Mouse (Mus musculus) adipocyte (in vitro differentiated cells): Measurements from ENCODE around the gene Slc44a4.
"Not testable (repeated sequence)": the region's sequence is repeated elsewhere in the genome, so short reads cannot be mapped to it uniquely, and the experiment has no call there.

ENCODE experiments used
- DNase-seq: peaks from one replicate; pipeline ENCODE4 v3.0.0-alpha.2; 2016; ENCODE audit warnings: low spot score

The Slc44a4 gene

DNA sequence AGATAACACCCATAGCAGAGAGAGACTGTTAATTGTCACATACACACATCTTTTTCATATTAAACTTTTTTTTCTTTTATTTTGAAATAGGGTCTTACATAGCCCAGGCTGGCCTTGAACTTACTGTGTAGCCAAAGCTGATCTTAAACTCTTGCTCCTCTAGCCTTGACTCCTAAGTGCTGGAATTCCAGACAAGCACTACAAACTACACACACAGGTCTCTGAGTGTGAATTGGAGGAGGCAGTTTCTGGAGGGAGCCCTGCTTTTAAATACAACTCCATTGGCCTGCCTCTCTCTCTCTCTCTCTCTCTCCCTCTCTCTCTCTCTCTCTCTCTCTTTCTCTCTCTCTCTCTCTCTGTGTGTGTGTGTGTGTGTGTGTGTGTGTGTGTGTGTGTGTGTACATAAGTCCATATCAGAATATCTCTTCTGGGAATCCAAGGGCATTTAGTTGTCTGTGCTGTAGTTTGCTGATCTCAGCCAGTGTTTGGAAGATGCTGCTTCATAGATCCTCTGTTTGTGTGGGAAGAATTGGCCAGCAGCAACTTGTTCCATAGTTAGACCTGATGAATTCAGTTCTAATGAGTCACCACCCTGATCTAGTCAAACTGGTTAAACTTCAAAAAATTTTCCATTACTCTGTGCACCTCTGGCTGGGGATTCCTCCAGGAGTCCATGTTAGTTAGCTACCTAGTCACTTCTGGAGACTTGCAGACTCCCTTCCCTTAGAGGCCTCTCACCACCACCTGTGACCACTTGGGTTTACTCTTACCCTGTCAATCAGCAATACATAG is 46.6 kb downstream of the Slc44a4 start:
- DNase-seq = no peak

DNA sequence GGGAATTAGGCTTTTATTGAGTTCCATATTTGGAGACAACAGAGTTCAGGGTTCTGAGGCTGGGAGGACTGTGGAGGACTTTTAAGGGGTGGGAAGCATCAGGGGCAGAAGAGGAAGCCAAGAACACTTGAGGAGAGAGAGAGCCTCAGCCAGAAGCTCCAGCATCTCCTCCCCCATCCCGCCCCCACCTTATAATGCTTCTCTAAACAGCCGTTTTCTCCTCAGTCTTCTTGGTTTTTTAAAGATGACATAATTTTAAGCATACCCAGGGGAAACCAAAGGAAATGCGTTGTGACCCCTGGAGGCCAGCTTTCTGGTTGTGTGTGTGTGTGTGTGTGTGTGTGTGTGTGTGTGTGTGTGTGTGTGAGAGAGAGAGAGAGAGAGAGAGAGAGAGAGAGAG is 47.9 kb downstream of the Slc44a4 start:
- DNase-seq = no peak

DNA sequence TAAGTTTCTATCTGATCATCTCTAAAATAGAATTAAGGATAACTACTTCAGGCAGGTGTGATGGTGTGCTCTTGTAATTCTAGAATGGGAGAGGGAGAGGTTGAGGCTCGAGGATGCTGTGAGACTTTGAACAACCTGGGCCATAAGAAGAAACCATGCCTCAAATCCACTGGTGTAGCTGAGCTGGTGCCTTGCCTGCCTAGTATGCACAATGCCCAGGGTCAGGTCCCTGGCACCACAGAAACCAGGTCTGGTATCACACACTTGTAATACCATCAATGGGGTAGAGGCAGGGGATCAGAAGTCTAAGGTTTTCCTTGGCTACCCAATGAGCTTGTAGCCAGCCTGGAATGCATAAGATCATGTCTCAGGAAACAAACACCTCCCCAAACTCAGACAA is 48.6 kb downstream of the Slc44a4 start:
- no peak for DNase-seq

DNA sequence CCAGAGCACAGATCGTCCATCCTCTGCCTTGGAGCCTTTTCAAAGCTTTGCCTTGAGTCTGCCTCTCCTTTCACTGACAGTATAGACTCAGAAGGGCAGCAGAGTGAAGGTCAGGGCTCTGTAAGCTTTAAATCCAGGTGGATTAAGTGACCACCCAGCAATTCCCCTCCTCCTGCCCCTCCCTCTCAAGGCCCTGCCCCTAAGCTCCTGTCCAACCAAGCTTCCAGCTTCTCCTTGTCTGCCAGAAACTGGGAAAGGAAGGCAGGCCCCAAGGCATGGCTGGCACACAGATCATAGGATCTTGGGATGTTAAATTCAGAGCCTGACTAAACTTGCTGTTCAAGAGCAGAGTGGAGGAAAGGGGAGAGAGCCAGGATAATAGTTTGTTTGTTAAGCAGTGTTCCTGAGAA is 50.4 kb downstream of the Slc44a4 start:
- peak; percentile 99 for DNase-seq

DNA sequence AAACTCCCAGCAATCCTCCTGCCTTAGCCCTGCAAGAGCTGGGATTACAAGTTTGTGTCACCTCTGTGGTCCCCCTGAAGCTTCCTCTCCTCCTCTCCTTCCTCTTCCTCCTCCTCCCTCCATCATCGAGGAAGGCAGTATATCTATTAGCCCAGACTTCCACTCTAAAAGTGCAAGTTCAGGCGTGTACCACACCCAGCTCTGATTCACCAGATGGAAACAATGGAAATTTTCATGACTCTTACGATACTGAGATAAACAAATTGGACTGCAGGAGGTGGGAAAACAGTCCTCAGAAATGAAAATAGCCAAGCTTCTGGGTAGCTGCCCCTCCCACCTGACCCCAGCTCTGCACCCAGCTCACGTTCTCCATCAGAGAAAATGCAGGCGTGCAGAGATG is 51.4 kb downstream of the Slc44a4 start:
- no peak for DNase-seq

DNA sequence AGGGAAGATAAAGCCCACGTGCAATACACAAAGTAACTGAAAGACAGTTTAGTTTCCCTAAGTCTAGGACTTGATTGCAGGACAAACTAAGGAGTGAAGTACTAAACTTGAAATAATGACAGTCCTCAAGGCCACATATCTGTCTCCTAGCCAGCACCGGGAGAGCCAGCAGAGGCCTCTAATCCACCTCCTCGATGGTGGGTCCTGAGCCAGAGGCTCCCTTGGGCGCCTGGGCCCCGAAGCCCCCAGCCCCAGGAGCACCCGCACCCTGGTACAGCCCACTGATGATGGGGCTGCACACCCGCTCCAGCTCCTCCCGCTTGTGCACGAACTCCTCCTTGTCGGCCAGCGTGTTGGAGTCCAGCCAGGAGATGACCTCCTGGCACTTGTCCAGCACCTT is 55.6 kb downstream of the Slc44a4 start, which contains the start of gene Gm20481:
Gm20481 (plus strand) TSS at position 91 of the 400 bp plus-strand sequence.
- not testable (repeated sequence) for DNase-seq

DNA sequence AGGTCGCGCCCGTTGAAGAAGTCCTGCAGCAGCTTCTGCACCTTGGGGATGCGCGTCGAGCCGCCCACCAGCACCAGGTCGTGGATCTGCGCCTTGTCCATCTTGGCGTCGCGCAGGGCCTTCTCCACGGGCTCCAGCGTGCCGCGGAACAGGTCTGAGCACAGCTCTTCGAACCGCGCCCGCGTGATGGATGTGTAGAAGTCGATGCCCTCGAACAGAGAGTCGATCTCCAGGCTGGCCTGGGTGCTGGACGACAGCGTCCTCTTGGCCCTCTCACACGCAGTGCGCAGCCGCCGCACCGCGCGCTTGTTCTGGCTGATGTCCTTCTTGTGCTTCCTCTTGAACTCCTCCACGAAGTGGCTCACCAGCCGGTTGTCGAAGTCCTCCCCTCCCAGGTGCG is 56.6 kb downstream of the Slc44a4 start:
- not testable (repeated sequence) for DNase-seq

DNA sequence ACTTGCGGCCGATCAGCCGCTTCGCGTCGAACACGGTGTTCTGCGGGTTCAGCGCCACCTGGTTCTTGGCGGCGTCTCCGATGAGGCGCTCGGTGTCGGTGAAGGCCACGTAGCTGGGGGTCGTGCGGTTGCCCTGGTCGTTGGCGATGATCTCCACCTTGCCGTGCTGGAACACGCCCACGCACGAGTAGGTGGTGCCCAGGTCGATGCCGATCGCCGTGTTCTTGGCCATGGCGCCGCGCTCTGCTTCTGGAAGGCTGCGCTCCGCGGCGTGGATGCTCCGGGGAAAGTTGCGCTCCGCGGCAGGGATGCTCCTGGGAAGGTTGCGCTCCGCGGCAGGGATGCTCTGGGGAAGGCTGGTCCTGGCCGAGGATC is 57.4 kb downstream of the Slc44a4 start:
- DNase-seq = not testable (repeated sequence)

DNA sequence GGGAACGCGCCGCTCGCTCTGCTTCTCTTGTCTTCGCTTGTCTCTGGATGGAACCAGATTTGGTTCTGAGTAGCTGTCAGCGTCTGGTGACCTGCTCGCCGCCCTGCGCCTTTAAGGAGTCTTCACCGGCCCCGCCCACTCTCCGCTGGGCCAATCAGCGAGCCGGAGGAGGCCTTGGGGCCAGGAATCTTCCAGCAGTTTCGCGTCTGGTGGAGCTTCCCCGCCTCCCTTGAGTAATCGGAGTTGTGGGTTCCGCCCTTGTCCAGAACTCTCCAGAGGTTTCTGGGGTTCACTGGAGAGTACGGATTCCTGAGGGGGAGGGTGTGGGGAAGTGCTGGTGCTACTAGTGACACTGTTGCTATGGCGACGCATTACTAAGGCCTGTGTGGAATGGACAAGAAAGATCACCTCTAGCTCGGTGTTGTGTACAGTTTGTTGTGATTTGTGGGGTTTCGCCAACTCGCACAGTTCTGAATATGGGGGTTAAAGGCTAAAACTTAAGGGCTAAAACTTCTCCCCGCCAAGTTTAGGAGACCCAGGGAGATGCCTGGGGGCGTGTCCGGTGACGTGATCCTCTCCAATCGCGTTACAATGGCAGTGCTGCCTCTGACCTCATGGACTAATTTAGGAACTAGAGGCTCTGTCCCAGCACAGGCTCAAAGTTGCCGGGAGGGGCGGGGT is 57.9 kb downstream of the Slc44a4 start, which contains the start of the genes Hspa1a and Hspa1l:
Hspa1a (minus strand) TSS at position 88 of the 681 bp plus-strand sequence.
Hspa1l (plus strand) TSS at position 635 of the 681 bp plus-strand sequence.
- not testable (repeated sequence) for DNase-seq

DNA sequence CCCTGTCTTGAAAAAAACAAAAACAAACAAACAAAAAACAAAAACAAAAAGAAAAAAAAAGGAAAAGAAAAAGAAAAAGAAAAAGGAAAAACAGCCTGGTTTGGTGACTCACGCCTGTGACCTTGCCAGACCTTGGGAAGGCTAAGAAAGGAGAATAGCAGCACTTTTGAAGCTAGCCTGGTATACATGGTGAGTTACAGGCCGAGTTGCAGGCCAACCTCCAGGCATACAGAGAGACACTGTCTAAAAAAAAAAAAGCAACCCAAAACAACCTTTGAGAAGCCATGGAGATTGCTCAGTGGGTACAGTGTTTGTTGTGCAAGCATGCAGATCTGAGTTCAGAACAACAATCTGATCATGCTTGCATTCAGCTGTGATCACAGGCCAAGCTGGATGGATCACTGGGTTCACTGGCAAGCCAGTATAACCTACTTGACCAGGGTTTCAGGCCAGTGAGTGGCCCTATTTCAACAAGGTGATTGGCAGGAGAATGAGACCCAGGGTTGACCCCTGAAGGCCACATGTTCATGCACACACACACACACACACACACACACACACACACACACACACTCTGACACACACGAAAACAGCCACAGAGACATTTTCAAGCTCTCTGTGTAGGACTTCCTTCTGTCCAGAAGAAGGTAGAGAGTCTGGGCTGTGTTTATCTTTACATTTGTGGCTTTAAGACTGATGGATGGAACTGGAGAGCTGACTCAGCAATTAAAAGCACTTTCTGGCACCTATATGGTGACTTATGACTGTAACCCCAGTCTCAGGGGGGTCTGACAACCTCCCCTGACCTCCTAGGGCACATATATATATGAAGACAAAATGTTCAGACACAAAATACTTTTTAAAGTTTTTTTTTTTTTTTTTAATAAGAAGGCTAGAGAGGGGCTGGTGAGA is 61.6 kb downstream of the Slc44a4 start:
- peak; percentile 72 for DNase-seq

DNA sequence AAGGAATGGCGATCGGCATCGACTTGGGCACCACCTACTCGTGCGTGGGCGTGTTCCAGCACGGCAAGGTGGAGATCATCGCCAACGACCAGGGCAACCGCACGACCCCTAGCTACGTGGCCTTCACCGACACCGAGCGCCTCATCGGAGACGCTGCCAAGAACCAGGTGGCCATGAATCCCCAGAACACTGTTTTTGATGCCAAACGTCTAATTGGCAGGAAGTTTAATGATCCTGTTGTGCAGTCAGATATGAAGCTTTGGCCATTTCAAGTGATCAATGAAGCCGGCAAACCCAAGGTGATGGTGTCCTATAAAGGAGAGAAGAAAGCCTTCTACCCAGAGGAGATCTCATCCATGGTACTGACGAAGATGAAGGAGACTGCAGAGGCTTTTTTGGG is 62.7 kb downstream of the Slc44a4 start:
- DNase-seq = no peak

DNA sequence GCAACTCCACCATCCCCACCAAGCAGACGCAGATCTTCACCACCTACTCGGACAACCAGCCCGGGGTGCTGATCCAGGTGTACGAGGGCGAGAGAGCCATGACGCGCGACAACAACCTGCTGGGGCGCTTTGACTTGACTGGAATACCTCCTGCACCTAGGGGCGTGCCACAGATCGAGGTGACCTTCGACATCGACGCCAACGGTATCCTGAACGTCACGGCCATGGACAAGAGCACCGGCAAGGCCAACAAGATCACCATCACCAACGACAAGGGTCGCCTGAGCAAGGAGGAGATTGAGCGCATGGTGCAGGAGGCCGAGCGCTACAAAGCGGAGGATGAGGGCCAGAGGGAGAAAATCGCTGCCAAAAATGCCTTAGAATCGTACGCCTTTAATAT is 64.0 kb downstream of the Slc44a4 start:
- no peak for DNase-seq

DNA sequence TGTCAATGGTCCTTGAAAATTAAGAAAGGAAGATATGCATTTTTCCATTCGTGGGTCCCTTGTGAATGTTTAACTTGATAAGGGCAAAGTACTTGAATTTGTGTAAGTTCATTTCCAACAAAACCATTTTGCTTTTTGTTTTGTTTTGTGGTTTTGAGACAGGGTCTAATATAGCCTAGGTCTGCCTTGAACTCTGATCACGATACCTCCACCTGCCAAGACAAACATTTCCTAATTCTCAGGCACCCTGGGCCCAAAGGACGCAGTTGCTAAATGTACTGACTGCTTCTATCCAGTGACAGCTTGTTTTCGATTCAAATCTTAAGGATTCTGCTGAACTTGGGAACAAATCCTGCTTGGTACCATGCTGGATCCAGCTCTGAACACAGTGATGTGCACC is 65.4 kb downstream of the Slc44a4 start:
- DNase-seq = no peak
